Mouse (Mus musculus) embryonic facial prominence, embryonic 11.5 days (tissue): ENCODE data around the gene Speer4c. TPM values are rescaled to one million over a fixed set of nuclear protein-coding genes. Genes with fewer than 3 reads are reported as not detected.
"Not testable (repeated sequence)": the region's sequence is repeated elsewhere in the genome, so short reads cannot be mapped to it uniquely, and the experiment has no call there.

Experiments
- ATAC-seq: fragments of 200-750 bp; cut with Nextera tagmentation; replicated peaks from 2 replicates; pipeline ENCODE4 v1.8.0; 2017; ENCODE audit warnings: low read depth; ENCODE audit not compliant: insufficient number of reproducible peaks, low FRiP score, low TSS enrichment
- DNase-seq: peaks from one replicate; pipeline ENCODE4 v3.0.0-alpha.2; 2015; ENCODE audit warnings: low spot score
- H3K27ac ChIP-seq: fragments of 300-500 bp; sonication (generic); replicated peaks from 2 replicates; pipeline ENCODE4 v1.5.1; 2014; ENCODE audit warnings: mild to moderate bottlenecking, low read depth, low read length, control low read depth
- H3K27me3 ChIP-seq: fragments of 300-500 bp; sonication (generic); 2 replicates; pipeline ENCODE4 v1.6.1; 2014; ENCODE audit warnings: mild to moderate bottlenecking, low read length, moderate library complexity, mixed read lengths; ENCODE audit not compliant: control insufficient read depth, insufficient read depth
- H3K36me3 ChIP-seq: fragments of 300-500 bp; sonication (generic); replicated peaks from 2 replicates; pipeline ENCODE4 v1.6.1; 2014; ENCODE audit warnings: low read depth, mild to moderate bottlenecking, low read length, moderate library complexity, mixed read lengths; ENCODE audit not compliant: control insufficient read depth, insufficient read depth
- H3K4me1 ChIP-seq: fragments of 300-500 bp; sonication (generic); 2 replicates; pipeline ENCODE4 v1.6.1; 2014; ENCODE audit warnings: low read length, mixed read lengths; ENCODE audit not compliant: control insufficient read depth, insufficient read depth
- H3K4me2 ChIP-seq: fragments of 300-500 bp; sonication (generic); 2 replicates; pipeline ENCODE4 v1.6.1; 2014; ENCODE audit warnings: low read depth, mild to moderate bottlenecking, control low read depth, low read length, moderate library complexity
- H3K4me3 ChIP-seq: fragments of 300-500 bp; sonication (generic); 2 replicates; pipeline ENCODE4 v1.5.1; 2014; ENCODE audit warnings: low read depth, low read length, control low read depth
- H3K9ac ChIP-seq: fragments of 300-500 bp; sonication (generic); replicated peaks from 2 replicates; pipeline ENCODE4 v1.6.1; 2014; ENCODE audit warnings: mild to moderate bottlenecking, control low read depth, low read length
- H3K9me3 ChIP-seq: fragments of 300-500 bp; sonication (generic); replicated peaks from 2 replicates; pipeline ENCODE4 v1.6.1; 2016; ENCODE audit warnings: mild to moderate bottlenecking, low read length, inconsistent platforms, mixed read lengths; ENCODE audit not compliant: control insufficient read depth
- WGBS: fragments of 180-500 bp; shearing (Covaris S2); extraction: QIAGEN DNeasy Blood & Tissue Kit; methylation state at CpG from one replicate; pipeline ENCODE4 v1.1.7; 2014; 5-methylcytosine and 5-hydroxymethylcytosine counted together
- polyA plus RNA-seq: library from polyadenylated mRNA; unstranded; fragments of >200 nt; fragmentation: Nextera tagmentation; extraction: Ambion mirVana; gene quantifications from 2 replicates; pipeline ENCODE4 v1.2.1, GENCODE M21; 2014

Gene Speer4c
- polyA plus RNA-seq, 1 experiment from 2014 or later, result not detected

GRCm38 (mm10) chr5:15670789-15671188 is 43.3 kb downstream of the Speer4c start:
- H3K9ac ChIP-seq, H3K27me3 ChIP-seq, H3K4me3 ChIP-seq, DNase-seq, H3K4me1 ChIP-seq, H3K4me2 ChIP-seq, H3K36me3 ChIP-seq, H3K27ac ChIP-seq, H3K9me3 ChIP-seq: not testable (repeated sequence)
- 87% methylated on average over 7 of the region's 18 CpGs for WGBS
- peak; percentile 52; the same call in 1 of the 2 replicates for ATAC-seq

- H3K4me1 ChIP-seq, H3K27me3 ChIP-seq, H3K9ac ChIP-seq, H3K36me3 ChIP-seq, H3K4me3 ChIP-seq, DNase-seq, ATAC-seq, H3K9me3 ChIP-seq, H3K4me2 ChIP-seq, H3K27ac ChIP-seq: not testable (repeated sequence)
- WGBS, result 70% methylated on average over 7 of the region's 7 CpGs
Observed at GRCm38 (mm10) chr5:15663847-15664246, 50.2 kb downstream of the Speer4c start.

Other genes starting within 250 kb of the Speer4c start
- not detected in 2 replicates for gene Gm21149, start 237.7 kb downstream of the Speer4c start, polyA plus RNA-seq
- not detected in 2 replicates for gene Gm21190, start 185.0 kb downstream of the Speer4c start, polyA plus RNA-seq
- not detected in 2 replicates for gene Gm21083, start 136.9 kb downstream of the Speer4c start, polyA plus RNA-seq
- not detected in 2 replicates for gene Speer4d, start 95.2 kb downstream of the Speer4c start, polyA plus RNA-seq
- gene 4930572O03Rik, start 57.2 kb downstream of the Speer4c start, polyA plus RNA-seq, result not detected in 2 replicates
- 10.9 and 11.3 TPM in 2 replicates for gene Cacna2d1, start 220.4 kb upstream of the Speer4c start, polyA plus RNA-seq